Mouse (Mus musculus): ENCODE data around the gene Fxyd3.

Gene Fxyd3

DNA sequence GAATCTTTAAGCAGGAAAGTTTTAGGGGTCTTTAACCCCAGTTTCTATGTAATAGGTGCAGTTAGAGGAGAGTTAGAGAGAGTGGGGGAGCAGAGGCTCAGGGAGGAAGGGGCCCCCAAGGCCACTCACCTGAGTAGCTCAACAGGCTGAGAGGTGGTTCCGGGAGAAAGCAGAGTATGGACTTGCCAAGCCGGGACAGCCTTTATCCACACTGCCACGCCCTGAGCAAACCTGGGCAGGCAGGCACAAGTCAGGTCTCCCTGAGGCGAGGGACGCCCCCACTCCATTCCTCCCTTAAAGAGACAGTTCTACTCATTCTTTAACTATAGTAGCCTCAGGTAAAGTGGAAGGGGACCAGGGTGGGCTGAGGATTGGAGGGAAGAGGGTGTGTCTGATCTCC, at the start of gene Fxyd3:
TSS of gene Fxyd3 (minus strand) at position 213 of the 400 bp plus-strand sequence.
- in situ Hi-C loops (cut with MboI; ENCODE audit: unreplicated experiment in 2 of 2), result no loop called here

DNA sequence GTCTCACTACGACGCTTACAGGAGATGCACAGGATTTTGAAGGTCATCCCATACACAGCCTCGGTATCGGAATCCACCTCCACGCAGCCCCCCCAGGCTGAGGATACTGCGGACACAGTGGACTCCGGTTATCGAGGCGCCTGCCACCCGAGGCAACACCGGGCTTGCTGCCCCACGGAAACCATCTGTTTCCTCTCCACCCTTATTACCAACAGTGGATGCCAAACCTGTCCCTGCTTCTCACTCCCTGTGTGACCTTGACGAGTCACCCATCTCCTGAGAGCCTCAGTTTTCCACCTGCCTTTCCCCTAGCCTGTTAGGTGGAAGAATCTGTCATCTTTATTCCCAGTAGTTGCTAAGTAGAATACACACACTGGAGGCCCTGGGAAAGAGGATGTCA, 48.6 kb upstream of the Fxyd3 start:
- in situ Hi-C loops (cut with MboI; ENCODE audit: unreplicated experiment in 2 of 2), result no loop called here

DNA sequence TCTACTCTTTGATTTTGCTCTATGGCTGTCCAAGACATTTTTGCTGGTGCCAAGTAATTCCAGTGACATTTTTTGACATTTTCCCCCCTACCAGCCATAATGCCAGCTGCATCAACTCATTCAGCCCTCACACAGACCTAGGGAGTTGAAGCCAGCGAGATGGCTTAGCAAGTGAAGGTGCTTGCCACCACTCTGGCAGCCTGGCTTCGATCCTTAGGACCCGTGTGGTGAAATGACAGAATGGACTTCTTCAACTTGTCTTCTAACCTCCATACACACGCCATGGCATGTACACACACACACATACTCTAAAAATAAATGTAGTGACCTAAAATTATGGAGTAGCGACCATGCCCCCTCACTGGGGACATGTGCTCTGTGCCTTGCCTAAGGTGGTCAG, 47.9 kb upstream of the Fxyd3 start:
- in situ Hi-C loops (cut with MboI; ENCODE audit: unreplicated experiment in 2 of 2), result no loop called here

- in situ Hi-C loops (cut with MboI; ENCODE audit: unreplicated experiment in 2 of 2), result no loop called here
Observed at GRCm38 (mm10) chr7:31123697-31124096, 47.2 kb upstream of the Fxyd3 start.

GRCm38 (mm10) chr7:31122641-31123631, 46.4 kb upstream of the Fxyd3 start:
- in situ Hi-C loops (cut with MboI; ENCODE audit: unreplicated experiment in 2 of 2), result no loop called here

GRCm38 (mm10) chr7:31119556-31119955, 43.1 kb upstream of the Fxyd3 start:
- in situ Hi-C loops (cut with MboI; ENCODE audit: unreplicated experiment in 2 of 2), result no loop called here

DNA sequence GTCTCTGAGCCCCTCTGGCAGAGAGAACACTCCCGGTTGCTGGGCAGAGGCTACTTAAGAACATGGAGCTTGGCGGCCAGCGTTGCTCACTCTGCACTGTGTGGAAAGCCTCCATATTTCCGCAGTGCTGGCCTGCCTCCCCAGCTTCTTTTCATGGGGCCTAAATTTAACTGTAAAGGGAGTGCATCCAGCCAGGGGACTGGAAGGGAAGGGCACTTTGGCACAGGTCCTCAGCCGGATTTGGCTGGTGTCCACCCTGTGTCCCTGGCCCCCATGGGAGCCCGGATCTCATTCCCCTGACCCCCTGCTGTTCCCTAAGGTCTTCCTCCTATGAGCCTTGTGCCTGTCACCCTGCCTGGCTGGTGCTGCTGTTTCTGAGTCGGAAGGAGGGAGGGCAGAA, 42.0 kb upstream of the Fxyd3 start:
- in situ Hi-C loops (cut with MboI; ENCODE audit: unreplicated experiment in 2 of 2), result no loop called here

DNA sequence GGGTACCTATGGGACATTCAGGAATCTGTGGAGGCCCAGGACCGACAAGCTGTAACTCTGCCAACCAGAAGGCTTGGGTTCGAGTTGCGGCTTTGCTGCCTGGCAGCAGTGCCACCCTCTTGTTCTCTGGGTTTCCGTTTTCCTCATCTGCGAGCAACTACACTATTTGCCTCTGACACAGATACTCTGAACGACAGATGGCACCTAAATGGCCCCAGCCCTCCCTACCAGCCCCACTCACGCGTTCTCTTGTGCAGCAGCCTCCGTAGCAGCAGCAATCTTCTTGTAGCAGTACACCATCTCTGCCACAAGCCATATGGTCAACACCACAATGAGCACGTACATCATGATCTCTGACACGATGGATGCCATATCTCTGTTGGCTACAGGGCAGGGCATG, 41.0 kb upstream of the Fxyd3 start:
- in situ Hi-C loops (cut with MboI; ENCODE audit: unreplicated experiment in 2 of 2), result no loop called here

GRCm38 (mm10) chr7:31116721-31117145, 40.2 kb upstream of the Fxyd3 start:
- in situ Hi-C loops (cut with MboI; ENCODE audit: unreplicated experiment in 2 of 2), result no loop called here

GRCm38 (mm10) chr7:31115587-31116043, 39.1 kb upstream of the Fxyd3 start:
- in situ Hi-C loops (cut with MboI; ENCODE audit: unreplicated experiment in 2 of 2), result no loop called here

DNA sequence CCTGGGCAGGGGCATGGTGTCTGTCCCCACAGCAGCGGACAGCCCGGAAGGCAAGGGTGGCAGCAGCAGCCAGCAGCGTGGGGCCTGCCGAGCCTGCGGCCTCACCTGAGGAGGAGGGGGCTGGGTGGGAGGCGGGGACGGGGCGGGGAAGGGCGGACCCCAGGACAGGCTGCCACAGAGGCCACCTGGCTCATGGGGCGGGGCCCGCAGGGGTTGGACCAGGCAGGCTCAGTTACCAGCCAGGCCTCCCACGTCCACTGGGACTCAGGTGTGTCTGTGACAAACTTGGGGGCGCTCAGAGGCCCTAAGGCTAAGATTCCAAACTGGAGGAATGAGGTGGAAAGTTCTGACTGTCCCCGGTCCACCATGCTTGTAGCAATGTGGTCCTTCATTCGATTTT, 38.7 kb upstream of the Fxyd3 start, which contains the start of gene Hpn:
TSS of gene Hpn (minus strand) at position 109 of the 400 bp plus-strand sequence.
- in situ Hi-C loops (cut with MboI; ENCODE audit: unreplicated experiment in 2 of 2), result no loop called here

GRCm38 (mm10) chr7:31114646-31115045, 38.1 kb upstream of the Fxyd3 start:
- in situ Hi-C loops (cut with MboI; ENCODE audit: unreplicated experiment in 2 of 2), result no loop called here

DNA sequence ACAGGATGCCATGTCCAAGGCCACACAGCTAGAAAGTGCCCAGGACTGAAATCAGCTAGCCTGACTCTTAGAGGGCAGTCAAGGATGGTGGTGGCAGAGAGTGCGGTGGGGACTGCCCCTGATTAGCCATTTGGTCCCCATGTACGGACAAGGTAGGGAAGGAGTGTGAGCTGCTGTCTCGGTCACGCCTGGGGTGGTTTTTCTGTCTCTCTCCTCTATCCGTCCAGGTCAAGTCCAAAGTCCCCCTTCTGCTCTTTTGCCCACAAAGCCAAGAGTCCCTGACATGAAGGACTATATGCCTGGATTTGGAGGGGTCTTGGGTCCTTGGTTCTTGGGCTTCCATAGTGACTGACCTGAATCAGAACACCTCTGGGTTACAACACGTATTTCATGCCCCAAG, 37.3 kb upstream of the Fxyd3 start:
- in situ Hi-C loops (cut with MboI; ENCODE audit: unreplicated experiment in 2 of 2), result no loop called here

DNA sequence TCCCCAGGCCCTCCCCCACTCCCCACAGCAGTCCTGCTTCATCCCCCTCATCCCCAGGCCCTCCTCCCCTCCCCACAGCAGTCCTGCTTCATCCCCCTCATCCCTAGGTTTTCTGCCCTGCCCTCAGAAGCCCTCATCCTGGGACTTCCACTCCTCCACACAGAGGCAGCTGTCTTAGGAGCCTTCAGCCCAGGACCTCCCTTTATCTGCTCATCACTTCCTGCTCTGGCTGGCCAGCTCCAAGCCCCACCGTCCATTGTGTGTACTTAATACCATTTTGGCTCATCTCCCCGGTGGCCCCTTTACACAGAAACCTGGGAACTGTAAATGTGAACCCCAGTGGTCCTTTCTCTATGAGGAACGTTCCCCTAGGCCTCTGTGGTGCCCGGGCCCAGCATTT, 35.5 kb upstream of the Fxyd3 start:
- in situ Hi-C loops (cut with MboI; ENCODE audit: unreplicated experiment in 2 of 2), result no loop called here

DNA sequence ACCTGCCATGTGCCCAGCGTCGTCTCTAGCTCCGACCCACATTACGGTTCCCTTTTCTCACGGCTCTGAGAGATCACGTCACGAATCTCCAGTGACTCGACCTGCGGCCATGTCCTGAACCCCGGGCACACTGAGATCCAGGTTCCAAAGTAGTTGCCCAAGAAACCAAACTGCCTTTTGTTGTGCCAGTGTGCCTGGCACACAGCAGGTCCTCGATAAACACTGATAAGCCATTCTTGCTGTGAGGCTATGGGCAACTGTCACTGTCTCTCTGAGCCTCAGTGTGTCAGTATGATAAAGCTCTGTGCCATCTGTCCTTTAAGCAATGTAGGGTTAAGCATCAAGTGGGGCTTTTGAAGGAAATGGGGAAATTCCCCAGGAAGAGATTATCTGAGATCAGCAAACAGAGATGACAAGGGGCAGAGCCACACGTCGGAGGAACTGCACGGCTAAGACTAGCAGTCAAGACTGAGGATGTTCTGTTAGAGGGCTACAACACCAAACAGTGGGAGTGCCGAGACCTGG, 34.4 kb upstream of the Fxyd3 start:
- in situ Hi-C loops (cut with MboI; ENCODE audit: unreplicated experiment in 2 of 2), result no loop called here

- in situ Hi-C loops (cut with MboI; ENCODE audit: unreplicated experiment in 2 of 2), result no loop called here
Observed at GRCm38 (mm10) chr7:31109796-31110195, 33.3 kb upstream of the Fxyd3 start.

DNA sequence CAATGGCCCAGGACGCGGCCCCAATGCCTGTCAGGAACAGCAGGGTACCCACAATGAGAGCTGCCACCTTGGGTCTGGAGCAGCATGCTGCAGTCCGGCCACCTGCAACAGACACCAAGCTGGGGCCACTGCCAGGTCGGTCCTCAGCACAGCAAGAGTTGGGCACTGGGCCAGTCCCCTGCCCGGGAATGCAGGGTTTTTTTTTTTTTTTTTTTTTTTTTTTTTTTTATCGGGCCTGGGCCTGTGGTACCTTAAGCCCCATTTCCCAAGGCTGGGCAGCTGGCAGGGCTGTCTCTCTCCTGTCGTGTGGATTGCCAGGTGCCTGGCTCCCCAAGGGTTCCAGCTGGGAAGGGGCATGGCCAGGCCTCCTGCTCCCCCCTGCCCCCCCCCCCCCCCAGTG, 32.6 kb upstream of the Fxyd3 start:
- in situ Hi-C loops (cut with MboI; ENCODE audit: unreplicated experiment in 2 of 2), result no loop called here

GRCm38 (mm10) chr7:31107781-31108180, 31.3 kb upstream of the Fxyd3 start:
- in situ Hi-C loops (cut with MboI; ENCODE audit: unreplicated experiment in 2 of 2), result no loop called here

DNA sequence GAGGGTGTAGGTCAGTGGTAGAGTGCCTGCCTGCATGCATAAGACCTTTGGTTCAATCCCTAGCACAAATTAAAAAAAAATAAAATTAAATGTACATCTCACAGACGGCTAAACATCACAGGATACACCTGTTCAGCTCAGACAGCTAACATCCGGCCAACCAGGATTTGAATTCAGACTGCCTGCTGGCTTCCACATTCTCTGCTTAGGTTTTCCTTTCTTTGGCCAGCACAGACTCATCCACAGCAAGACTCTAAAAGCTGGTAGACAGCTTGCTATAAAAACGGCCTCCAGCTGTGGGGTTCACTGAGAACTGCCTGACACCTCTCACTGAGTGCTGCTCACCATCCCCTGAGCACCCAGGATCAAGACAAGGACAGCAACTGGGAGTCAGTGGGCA, 29.7 kb upstream of the Fxyd3 start:
- in situ Hi-C loops (cut with MboI; ENCODE audit: unreplicated experiment in 2 of 2), result no loop called here

DNA sequence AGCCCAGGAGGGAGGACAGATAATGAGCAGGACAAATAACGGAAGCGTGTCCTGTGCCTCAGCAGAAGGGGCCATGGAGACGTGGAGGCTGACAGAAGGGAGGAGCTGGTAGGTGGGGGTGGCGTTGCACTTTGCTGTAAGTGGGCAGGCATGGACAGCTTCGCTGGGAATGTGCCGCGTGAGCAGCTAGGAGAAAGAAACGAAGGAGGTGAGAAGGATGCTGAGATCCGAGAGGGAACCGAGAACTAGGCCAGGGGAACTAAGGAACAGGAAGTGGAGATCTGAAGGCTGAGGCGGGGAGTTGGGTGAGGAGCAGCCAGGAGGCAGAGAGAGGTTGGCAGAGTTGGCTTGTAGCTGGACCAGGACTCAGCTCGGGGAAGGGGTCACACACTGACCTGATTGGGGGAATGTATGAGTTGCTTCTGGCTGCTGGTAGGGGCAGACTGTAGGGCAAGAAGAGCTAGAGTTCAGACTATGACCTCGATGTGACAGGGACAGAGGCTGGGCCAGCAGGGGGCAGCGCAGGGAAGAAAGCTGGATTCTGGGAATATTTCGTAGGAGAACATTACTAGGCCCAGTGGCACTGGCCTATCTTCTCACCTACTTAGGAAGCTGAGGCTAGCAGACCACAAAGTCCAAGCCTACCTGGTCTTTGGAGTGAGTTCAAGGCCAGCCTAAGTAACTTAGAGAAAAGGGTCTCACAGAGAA, 28.7 kb upstream of the Fxyd3 start:
- in situ Hi-C loops (cut with MboI; ENCODE audit: unreplicated experiment in 2 of 2), result no loop called here

DNA sequence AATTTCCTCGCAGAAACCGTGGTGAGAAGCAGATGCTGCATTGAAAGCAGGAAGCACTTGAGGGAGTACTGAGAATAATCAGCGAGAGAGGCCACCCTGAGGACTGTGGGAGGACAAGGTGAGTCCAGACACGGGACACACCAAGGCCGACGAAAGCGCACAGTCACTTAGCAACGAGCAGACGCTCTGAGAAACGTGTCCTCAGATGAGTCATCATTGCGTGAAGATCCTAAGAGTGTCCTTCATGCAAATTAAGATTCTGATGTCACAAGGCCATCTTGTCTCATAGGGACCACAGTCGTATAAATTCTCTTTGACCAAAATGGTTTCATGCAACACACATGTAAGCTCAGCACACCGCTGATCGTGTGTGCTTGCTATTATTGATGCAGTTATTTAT, 24.3 kb upstream of the Fxyd3 start:
- in situ Hi-C loops (cut with MboI; ENCODE audit: unreplicated experiment in 2 of 2), result no loop called here

Data from v-Abl transformed pro-B cells (cell line).